Mouse (Mus musculus) ovary, postnatal 14 days (tissue): ENCODE measurements around the gene Fam98b.

Experiments
- DNase-seq: peaks from one replicate; pipeline ENCODE4 v3.0.0; 2022; ENCODE audit warnings: low spot score

Fam98b gene

DNA sequence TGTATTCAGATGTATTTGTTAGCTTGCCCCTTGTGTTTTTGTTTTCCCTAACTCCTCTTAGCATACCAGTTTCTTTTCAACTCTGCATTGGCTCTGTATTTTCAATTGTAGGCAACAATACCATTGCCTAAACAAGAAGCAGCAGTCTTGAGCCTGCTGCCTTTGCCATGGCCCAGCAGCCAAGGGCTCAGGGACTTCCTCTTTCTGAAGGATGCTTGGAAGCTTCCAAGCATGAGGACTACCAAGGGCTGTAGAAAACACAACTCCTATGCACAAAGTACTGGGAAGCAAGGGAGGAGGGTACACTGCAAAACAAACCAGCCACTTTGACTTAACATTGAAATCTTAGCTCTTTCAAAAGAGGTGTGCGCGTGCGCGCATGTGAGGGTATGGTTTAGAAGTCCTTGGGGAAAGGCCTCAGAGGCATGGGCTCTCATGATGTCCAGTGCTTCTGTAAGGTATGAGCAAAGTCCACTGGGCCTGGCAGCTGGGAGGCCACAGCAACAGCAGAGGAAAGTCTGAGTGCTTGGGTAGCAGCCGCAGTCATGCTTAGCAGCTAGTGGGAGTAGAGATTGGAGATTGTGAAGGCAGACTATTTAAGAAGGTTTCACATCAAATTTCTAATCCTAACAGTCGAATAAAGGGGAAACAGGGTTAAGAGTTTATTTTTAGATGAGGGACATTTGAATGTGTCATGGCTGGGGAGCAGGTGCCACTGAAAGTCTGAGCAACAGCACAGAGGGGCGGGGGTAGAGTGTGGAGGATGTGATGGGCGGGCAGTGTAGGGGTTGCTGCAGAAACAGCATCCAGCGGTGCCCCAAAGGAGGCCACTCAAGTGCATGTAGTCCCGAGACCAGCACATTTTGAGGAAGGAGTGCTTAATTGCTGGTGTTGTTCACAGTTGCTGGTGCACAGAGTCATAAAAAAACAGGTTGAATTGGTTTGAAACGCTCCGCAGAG is 54.1 kb downstream of the Fam98b start:
- DNase-seq, result no peak

DNA sequence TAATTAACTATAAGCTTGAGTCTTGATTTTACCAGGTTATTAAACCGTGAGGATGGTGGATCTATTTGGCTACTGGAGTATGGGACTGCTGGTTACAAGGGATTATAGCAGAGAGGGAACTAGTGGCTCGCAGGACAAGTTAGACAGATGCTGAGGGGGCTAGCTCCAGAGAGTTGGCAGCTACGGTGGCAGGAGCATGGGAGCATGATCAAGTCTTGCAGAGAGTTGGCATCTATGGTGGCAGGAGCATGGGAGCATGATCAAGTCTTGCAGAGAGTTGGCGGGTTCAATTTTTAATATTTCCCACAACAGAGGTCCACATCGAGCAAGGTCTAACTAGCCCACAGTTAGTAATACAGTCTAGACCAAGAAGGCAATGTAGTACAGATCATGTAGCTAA is 55.4 kb downstream of the Fam98b start:
- no peak for DNase-seq

DNA sequence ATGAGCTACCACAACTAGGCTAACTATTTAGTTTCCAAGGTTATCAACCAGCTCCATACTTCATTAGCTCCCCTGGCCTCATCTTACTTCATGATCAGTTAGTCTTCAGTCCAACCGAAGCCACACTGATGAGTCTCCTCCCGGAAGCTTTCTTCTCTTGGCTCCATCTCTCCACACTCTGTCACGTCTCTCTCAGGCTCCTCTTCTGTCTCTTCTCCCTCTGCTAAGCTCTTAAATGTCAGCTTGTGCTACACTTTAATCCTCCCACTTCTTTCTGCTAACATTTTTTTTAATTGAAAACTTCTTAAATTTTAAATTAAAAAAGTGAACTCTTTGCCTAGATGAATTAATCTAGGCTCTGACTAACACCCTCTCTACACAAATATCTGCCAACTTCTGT is 58.4 kb downstream of the Fam98b start:
- DNase-seq, result no peak

DNA sequence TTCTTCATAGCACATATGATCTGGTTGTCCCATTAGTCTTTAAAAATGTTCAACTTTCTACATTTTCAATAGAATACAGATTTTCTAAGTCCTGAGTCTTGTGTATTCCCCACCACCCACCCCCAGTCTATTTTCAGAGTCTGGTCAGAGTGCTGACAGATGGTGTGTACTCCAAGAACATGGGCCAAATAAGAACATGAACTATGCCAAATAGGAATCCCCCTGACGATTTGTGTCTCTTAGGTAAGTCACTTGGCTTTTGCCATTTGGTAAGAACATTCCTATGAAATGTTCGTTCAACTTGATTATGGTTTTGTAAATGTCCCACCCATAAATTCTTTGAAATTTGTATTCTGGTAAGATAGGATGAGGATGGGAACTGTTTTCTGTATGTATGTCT is 59.5 kb downstream of the Fam98b start:
- DNase-seq, result no peak

DNA sequence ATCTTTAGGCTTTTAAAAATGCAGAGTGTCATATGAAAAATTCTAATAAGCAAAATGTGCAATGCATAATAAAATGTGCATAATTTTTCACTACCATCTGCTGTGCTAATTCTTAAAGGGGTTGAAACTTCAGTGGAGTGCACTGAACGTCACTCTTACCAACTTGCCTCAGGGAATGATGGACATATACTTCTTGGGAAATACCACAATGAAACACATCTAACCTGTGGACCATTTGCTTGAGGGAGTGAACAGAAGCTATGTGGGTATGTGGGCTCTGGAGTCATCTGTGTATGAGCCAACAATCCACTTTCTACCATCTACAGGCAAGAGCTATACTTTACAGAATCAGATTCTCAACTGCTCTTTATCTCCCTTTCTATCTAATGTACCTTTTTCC is 61.8 kb downstream of the Fam98b start:
- DNase-seq, result no peak

DNA sequence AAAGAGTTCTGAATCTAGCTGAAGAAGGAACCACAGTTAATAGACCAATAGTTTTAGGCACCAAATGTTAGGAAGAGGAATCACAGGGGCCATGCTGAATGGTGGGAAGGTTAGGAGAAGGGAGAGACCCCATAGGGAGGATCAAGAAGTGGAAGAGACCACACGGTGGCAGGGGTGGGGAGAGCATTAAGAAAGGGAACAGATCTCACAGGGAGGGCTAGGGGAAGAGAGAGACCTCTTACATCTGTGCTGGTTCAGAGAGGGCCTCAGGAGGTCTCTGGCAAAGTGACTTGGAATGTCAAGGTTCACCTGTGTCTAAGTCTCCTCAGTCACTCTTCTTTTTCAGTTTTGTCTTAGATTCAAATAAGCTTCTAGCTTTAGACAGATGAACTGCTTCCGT is 62.5 kb downstream of the Fam98b start:
- DNase-seq, result no peak

DNA sequence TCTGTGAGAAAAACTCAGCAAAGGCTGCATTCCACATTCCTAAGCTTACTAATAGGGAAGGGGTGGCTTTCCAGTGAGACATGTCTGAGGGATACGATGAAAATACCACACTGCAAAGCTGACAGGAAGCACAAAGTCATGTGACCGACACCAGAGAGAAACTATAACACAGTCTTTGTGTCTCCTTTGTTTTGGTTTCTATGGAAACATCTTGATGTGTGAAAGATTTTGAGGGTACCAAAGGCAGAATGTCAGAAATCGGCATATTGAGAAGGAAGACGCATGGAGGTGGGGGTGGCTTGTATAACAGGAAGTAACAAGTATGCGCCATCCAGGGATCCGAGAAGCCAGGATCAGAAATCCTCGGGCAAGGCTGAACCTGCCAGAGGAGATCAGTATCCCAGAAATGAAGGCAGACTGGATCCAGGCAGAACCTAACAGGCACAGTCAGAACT is 62.9 kb downstream of the Fam98b start:
- no peak for DNase-seq

DNA sequence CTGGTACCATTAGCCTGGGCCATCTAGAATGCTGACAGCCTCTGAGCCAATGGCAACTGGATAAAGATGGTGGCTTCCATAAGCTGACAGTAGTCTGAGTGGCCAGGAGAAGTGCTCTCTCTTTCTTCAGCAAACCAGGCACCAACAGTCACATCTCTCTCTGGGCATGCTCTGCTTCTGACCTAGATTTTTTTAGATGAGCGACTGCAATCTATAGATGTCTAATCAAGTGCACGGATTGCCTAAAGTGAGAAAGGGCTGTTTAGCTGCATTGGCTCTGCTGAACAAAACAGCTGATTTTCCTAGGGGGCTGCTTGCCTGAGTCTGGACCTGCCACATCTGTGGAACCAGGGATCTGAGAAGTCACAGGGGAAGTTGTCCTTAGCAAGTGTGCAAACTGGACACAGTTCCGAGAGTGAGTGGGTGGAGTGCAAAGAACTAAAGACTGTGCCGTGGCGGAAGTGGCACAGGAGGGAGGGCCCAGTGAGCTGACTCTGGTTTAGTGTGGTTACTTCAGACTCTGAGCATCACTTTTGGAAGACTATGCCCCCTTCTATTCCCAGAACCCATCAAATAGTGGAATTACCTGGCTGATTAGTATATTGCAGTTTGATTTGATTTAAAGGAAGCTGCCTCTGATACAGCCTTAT is 64.2 kb downstream of the Fam98b start:
- DNase-seq, result no peak

DNA sequence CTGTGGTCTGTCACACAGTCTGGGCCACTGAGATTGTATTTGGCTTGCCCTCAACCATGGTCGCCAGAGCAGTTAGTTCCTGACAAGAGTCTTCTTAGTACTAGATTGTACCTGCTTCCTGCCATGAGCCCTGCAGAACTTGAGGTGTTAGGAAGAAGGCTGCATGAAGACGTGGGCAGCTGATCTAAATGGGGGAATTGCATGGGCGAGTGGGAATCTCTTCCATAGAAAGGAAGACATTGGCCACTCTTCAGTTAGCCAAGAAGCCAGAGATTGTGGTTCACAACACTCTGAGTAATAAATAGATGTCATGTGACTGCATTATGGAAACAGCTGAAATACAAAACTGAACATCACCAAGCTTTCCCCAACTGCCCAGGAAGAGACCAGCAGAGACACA is 69.5 kb downstream of the Fam98b start:
- DNase-seq, result no peak
